10 mouse cellular contexts compared by ENCODE assay signal in the genomic region with DNA sequence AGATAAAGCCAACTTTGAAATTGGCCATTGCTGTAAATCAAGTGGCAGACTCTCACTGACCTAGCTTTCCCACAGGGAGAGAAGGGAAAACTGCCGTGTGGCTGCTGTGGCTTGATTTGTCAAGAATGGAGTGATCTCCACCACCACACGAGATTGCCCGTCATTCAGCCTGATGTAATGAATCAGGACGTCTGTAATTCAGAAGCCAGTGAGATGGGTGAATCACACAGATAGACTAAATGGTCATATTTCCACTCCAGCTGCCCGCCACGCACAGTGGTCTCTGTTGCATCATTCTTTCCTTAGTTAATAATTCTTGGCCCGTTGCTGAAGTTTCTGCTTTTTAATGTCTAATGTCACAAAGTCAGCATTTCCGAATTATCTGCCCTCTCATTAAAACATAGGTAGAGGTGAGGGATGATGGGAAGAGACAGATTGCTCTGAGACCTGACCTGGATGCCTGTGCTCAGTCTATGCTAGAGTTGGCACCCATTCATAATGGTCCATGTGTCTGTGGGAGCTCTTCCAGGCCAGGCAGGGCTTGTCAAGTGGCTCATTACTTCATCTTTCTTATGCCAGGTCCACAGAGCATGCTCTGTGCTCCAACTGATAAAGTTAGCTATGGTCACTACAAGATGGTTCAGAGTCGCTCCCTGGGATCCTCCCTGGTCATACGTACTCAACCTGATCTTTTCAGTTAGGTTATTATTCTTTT. TPM values are rescaled to one million over a fixed set of nuclear protein-coding genes. Genes with fewer than 3 reads are reported as not detected.
DNase-seq lines count a peak whose midpoint lies in the region; ATAC-seq and TF ChIP-seq lines count a peak whose summit lies in the region.
"Had no signal": no experiment of that assay in that cellular context is flagged by ENCODE, and none has a peak within 500 bp of the region (broad histone marks: within the 10 kb centered on the region; RNA-seq: fewer than 3 reads in every experiment).

No protein-coding gene starts in this region.

- no peak overlapping the region for H3K4me2 ChIP-seq in lung, embryonic 16.5 days (ENCODE audit: low read depth, low read length)
- no peak overlapping the region for H3K4me2 ChIP-seq in heart, embryonic 12.5 days
- peak overlapping the region; percentile 60 for H3K4me2 ChIP-seq in myocyte (ENCODE audit: low read depth)
- H3K4me2 ChIP-seq in hindbrain, embryonic 16.5 days (ENCODE audit: low read length) = no peak overlapping the region

- ATAC-seq in lung, embryonic 16.5 days (ENCODE audit: low read depth) = peak; percentile 12; the same call in 1 of the 2 replicates
- no peak for ATAC-seq in heart, embryonic 12.5 days (ENCODE audit: insufficient number of reproducible peaks, low FRiP score)
- no peak for ATAC-seq in hindbrain, embryonic 16.5 days

- H3K9me3 ChIP-seq in lung, embryonic 16.5 days (ENCODE audit: control insufficient read depth, low read length) = no peaks in the 10 kb centered on the region
- no peaks in the 10 kb centered on the region for H3K9me3 ChIP-seq in heart, embryonic 12.5 days (replicated peaks)
- no peaks in the 10 kb centered on the region for H3K9me3 ChIP-seq in limb, embryonic 10.5 days (replicated peaks)
- H3K9me3 ChIP-seq in hindbrain, embryonic 16.5 days (ENCODE audit: control insufficient read depth, low read length) = no peaks in the 10 kb centered on the region

- H3K27me3 ChIP-seq in lung, embryonic 16.5 days (ENCODE audit: control insufficient read depth, insufficient read depth, low read depth, low read length) = no peaks in the 10 kb centered on the region
- H3K27me3 ChIP-seq in heart, embryonic 12.5 days (replicated peaks) = no peaks in the 10 kb centered on the region
- H3K27me3 ChIP-seq in myocyte (ENCODE audit: control insufficient read depth, insufficient read depth, insufficient read length) = no peaks in the 10 kb centered on the region
- H3K27me3 ChIP-seq in limb, embryonic 10.5 days (ENCODE audit: low read depth, poor library complexity, severe bottlenecking) = no peaks in the 10 kb centered on the region
- H3K27me3 ChIP-seq in hindbrain, embryonic 16.5 days (replicated peaks; ENCODE audit: control insufficient read depth, insufficient read depth, low read length) = no peaks in the 10 kb centered on the region

- H3K4me3 ChIP-seq in lung, embryonic 16.5 days (ENCODE audit: low read length) = no peak overlapping the region
- H3K4me3 ChIP-seq in heart, embryonic 12.5 days = no peak overlapping the region
- no peak overlapping the region for H3K4me3 ChIP-seq in myocyte
- H3K4me3 ChIP-seq in limb, embryonic 10.5 days = no peak overlapping the region
- no peak overlapping the region for H3K4me3 ChIP-seq in hindbrain, embryonic 16.5 days (ENCODE audit: low read length)
- H3K4me3 ChIP-seq: erythroblast, embryonic 14.5 days had no signal

- no peak overlapping the region for H3ac ChIP-seq in myocyte (ENCODE audit: control insufficient read depth, insufficient read length)

- H3K9ac ChIP-seq in lung, embryonic 16.5 days (ENCODE audit: low read length) = no peak overlapping the region
- H3K9ac ChIP-seq in heart, embryonic 12.5 days = no peak overlapping the region
- no peak overlapping the region for H3K9ac ChIP-seq in hindbrain, embryonic 16.5 days (ENCODE audit: low read depth, low read length)

- TF ChIP-seq POLR2A in myocyte (IDR thresholded peaks at IDR 0.05; ENCODE audit: insufficient read length, low read depth) = no peak

- peaks cover 70% of the 10 kb centered on the region for H3K79me2 ChIP-seq in myocyte (ENCODE audit: control insufficient read depth, insufficient read depth)

- peaks cover 15% of the 10 kb centered on the region; the same call in 1 of the 2 replicates for H3K4me1 ChIP-seq in lung, embryonic 16.5 days (replicated peaks; ENCODE audit: control insufficient read depth, insufficient read depth, low read length)
- peaks cover 77% of the 10 kb centered on the region for H3K4me1 ChIP-seq in heart, embryonic 12.5 days (replicated peaks)
- H3K4me1 ChIP-seq in limb, embryonic 10.5 days = peaks cover 10% of the 10 kb centered on the region
- no peaks in the 10 kb centered on the region for H3K4me1 ChIP-seq in hindbrain, embryonic 16.5 days (ENCODE audit: control insufficient read depth, insufficient read depth, low read depth, low read length)

- WGBS in lung, embryonic 16.5 days = 43% methylated on average over 10 of the region's 10 CpGs
- WGBS in heart, embryonic 12.5 days = 65% methylated on average over 10 of the region's 10 CpGs
- WGBS in limb, embryonic 10.5 days = 84% methylated on average over 10 of the region's 10 CpGs
- WGBS in hindbrain, embryonic 16.5 days = 83% methylated on average over 10 of the region's 10 CpGs

- no peaks in the 10 kb centered on the region for H3K36me3 ChIP-seq in lung, embryonic 16.5 days (ENCODE audit: control insufficient read depth, insufficient read depth, low read length)
- H3K36me3 ChIP-seq in heart, embryonic 12.5 days = 0 out of 2 replicates have a peak, but pooled peaks cover 3% of the 10 kb centered on the region
- H3K36me3 ChIP-seq in myocyte (ENCODE audit: control insufficient read depth, insufficient read depth) = no peaks in the 10 kb centered on the region
- H3K36me3 ChIP-seq in limb, embryonic 10.5 days = no peaks in the 10 kb centered on the region
- no peaks in the 10 kb centered on the region for H3K36me3 ChIP-seq in hindbrain, embryonic 16.5 days (ENCODE audit: control insufficient read depth, insufficient read depth, low read length)

- peak; percentile 64 for DNase-seq in adrenal gland, adult 2 months
- no peak for DNase-seq in adrenal gland, postnatal 25 days
- DNase-seq in lung, postnatal 10 days = no peak
- no peak for DNase-seq in limb, embryonic 10.5 days (ENCODE audit: low spot score)

- H3K27ac ChIP-seq in lung, embryonic 16.5 days (ENCODE audit: low read length) = peak overlapping the region; percentile 80
- peak overlapping the region; percentile 55 for H3K27ac ChIP-seq in heart, embryonic 12.5 days (ENCODE audit: poor library complexity, severe bottlenecking)
- no peak overlapping the region for H3K27ac ChIP-seq in limb, embryonic 10.5 days
- no peak overlapping the region for H3K27ac ChIP-seq in hindbrain, embryonic 16.5 days (ENCODE audit: low read depth, low read length)
- H3K27ac ChIP-seq: macrophage had no signal

TF ChIP-seq in myocyte, 11 proteins besides CTCF, POLR2A, EP300 and RAD21:
- TF ChIP-seq POLR2AphosphoS2 (IDR thresholded peaks at IDR 0.05; ENCODE audit: insufficient read length, low read depth) (no peak), E2F4 (IDR thresholded peaks at IDR 0.05; ENCODE audit: insufficient read depth) (no peak), MAX (IDR thresholded peaks at IDR 0.05; ENCODE audit: low read depth) (peak; percentile 15), MYOG (IDR thresholded peaks at IDR 0.05; ENCODE audit: control insufficient read depth in 1 of 3, insufficient read depth in 1 of 3, insufficient read length in 2 of 3, low read depth in 2 of 3) (no peak), SRF (IDR thresholded peaks at IDR 0.05; ENCODE audit: control insufficient read depth, insufficient read length, low read depth) (no peak), MYOD1 (IDR thresholded peaks at IDR 0.05; ENCODE audit: control insufficient read depth in 1 of 3, insufficient read length in 2 of 3, low read depth in 2 of 3) (peak in 1 of 3 experiments; percentile 37), REST (IDR thresholded peaks at IDR 0.05; ENCODE audit: insufficient read depth, insufficient read length) (no peak), TCF12 (IDR thresholded peaks at IDR 0.05; ENCODE audit: insufficient read depth, poor library complexity, severe bottlenecking) (no peak), USF1 (IDR thresholded peaks at IDR 0.05; ENCODE audit: low read depth) (no peak), CEBPB (IDR thresholded peaks at IDR 0.05; ENCODE audit: insufficient read depth, poor library complexity, severe bottlenecking) (peak; percentile 94), TCF3 (IDR thresholded peaks at IDR 0.05; ENCODE audit: insufficient read length, low read depth) (no peak)

RNA-seq across cellular contexts. Expression of gene Pakap, which starts 34.1 kb away (rescaled TPM):
- total RNA-seq in adrenal gland, adult 2 months (2021) = 10 to 100 TPM; 34.9 to 68.3 TPM
- 6.0 and 8.9 TPM in 2 replicates for polyA plus RNA-seq in adrenal gland, adult 2 months (2012; rRNA removed)
- total RNA-seq in adrenal gland, postnatal 25 days (2021) = 67.2 and 126 TPM in 2 replicates
- 45.7 and 50.0 TPM in 2 replicates for polyA plus RNA-seq in lung, embryonic 16.5 days (2015; fragmentation: Nextera tagmentation; extraction: Ambion mirVana)
- 72.9 and 74.5 TPM in 2 replicates for polyA plus RNA-seq in heart, embryonic 12.5 days (2016; fragmentation: Nextera tagmentation; extraction: Ambion mirVana)
- polyA plus RNA-seq in myocyte (2012; fragmentation: generic; extraction: Trizol) = 6.5 TPM
- 24.6 and 39.4 TPM in 2 replicates for polyA plus RNA-seq in limb, embryonic 10.5 days (2016; fragmentation: Nextera tagmentation; extraction: Ambion mirVana)
- 14.0 and 14.1 TPM in 2 replicates for polyA plus RNA-seq in hindbrain, embryonic 16.5 days (2015; fragmentation: Nextera tagmentation; extraction: Ambion mirVana)
- polyA plus RNA-seq: erythroblast, embryonic 14.5 days; macrophage had no signal

Comparison
In these comparisons a context has a peak if more than half of its experiments do, and no peak if none do; other contexts are left out.
1. H3K27ac ChIP-seq: peak in lung, embryonic 16.5 days (single experiment) and heart, embryonic 12.5 days (single experiment); none in limb, embryonic 10.5 days (single experiment) and hindbrain, embryonic 16.5 days (single experiment).